Mouse (Mus musculus) megakaryocyte-erythroid progenitor cell, adult 5 weeks (primary cell): Measurements from ENCODE around the gene Eid3. TPM values are rescaled to one million over a fixed set of nuclear protein-coding genes. Genes with fewer than 3 reads are reported as not detected.

ENCODE experiments used
- polyA plus RNA-seq: library from polyadenylated mRNA; stranded (reverse); fragments of >175 nt; gene quantifications from 2 replicates; pipeline ENCODE4 v1.2.3, GENCODE M21; 2012

The Eid3 gene
- polyA plus RNA-seq = 1.1 and 2.7 TPM in 2 replicates

DNA sequence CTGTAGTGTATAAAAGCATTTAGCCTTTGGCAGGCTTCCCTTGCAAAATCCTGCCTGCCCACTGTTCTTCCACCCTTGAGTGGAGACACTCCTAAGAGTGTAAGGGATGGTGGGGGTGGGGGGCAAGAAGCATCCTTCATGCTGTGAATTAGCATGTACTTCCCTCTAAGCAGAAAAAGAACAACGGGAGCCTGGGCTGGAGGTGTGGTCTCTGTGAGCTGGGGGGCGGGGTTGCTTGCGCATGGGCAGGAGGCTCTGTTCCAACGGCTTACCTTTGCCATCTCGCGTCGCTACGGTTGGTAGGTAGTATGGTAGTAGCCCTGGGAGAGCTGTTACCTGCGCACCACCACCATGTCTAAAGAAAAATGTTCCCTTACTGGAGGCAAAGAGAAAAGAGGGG lies at the start of gene Eid3:
Eid3 (plus strand) TSS at position 271 of the 400 bp plus-strand sequence.

DNA sequence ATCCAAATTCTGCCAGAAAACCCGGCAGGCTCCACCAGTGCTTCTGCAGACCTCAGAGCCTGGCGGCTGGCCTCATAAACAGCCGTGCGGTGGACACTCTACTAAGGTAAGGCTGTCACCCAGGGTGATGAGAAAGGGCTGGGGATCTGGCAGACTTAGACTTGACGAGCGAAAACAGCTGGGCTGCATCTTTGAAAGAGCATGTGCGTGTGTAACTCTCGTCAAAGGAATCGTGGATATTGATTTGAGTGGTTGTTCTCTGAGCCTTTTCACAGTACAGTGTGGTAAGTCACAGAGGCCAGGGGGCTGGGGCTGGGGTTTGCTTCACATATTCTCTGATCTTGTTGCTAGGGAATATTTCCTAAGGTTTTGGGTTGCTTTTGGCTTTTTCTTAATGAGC lies 32.5 kb upstream of the Eid3 start, which contains the start of gene Txnrd1:
Txnrd1 (plus strand) TSS at position 26 of the 400 bp plus-strand sequence.

Other genes with a start within 250 kb of the Eid3 start
- 116 and 127 TPM in 2 replicates for gene 1190007I07Rik, start 243.4 kb upstream of the Eid3 start, polyA plus RNA-seq
- 10.8 and 11.9 TPM in 2 replicates for gene Tdg, start 236.8 kb upstream of the Eid3 start, polyA plus RNA-seq
- 0.27 TPM in 1 of 2 replicates, not detected in the other for gene Glt8d2, start 176.0 kb upstream of the Eid3 start, polyA plus RNA-seq
- gene Hcfc2, start 170.5 kb upstream of the Eid3 start, polyA plus RNA-seq = 2.1 and 2.5 TPM in 2 replicates
- gene Nfyb, start 102.5 kb upstream of the Eid3 start, polyA plus RNA-seq = 24.7 and 30.1 TPM in 2 replicates
- 77.7 and 85.6 TPM in 2 replicates for gene Txnrd1, start 32.7 kb upstream of the Eid3 start, polyA plus RNA-seq
- 12.3 and 14.1 TPM in 2 replicates for gene Chst11, start 118.9 kb downstream of the Eid3 start, polyA plus RNA-seq